In the genomic region with DNA sequence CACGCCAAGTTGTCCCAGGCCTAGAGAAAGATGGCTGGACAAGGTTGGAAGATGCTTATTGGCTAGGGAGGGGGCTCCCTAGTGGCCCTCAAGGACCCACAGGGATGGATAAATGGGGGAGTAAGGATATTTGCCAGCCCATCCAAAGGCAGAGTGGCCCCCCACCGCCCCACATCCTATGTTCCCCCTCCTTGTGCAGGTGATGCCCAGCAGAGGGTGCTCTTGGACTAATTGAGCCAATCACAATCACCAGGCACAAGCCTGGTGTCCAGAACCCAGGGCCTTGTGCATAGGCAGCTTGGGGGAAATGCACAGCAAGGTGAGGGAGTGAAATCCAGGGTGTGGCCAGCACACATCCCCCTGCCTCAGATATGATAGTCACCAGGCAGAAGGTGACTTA, we compare ENCODE assay signal across 8 mouse cellular contexts. TPM values are rescaled to one million over a fixed set of nuclear protein-coding genes. Genes with fewer than 3 reads are reported as not detected.
DNase-seq lines count a peak whose midpoint lies in the region; ATAC-seq lines count a peak whose summit lies in the region.

No protein-coding gene starts in this region.

- H3K27ac ChIP-seq in embryonic facial prominence, embryonic 12.5 days = no peak overlapping the region
- peak overlapping the region; percentile 92 for H3K27ac ChIP-seq in hindbrain, embryonic 15.5 days (replicated peaks)
- 0 out of 2 replicates have a peak overlapping the region, but pooled peaks have one; percentile 8 for H3K27ac ChIP-seq in macrophage
- no peak overlapping the region for H3K27ac ChIP-seq in stomach, embryonic 15.5 days

- no peaks in the 10 kb centered on the region for H3K79me2 ChIP-seq in macrophage (ENCODE audit: inconsistent target)

- no peaks in the 10 kb centered on the region for H3K9me3 ChIP-seq in embryonic facial prominence, embryonic 12.5 days
- H3K9me3 ChIP-seq in hindbrain, embryonic 15.5 days = no peaks in the 10 kb centered on the region
- no peaks in the 10 kb centered on the region for H3K9me3 ChIP-seq in stomach, embryonic 15.5 days

- peak; percentile 59 for DNase-seq in right cerebral cortex, adult 18-20 months
- no peak for DNase-seq in right cerebral cortex, postnatal 25 days
- peak; percentile 70 for DNase-seq in adrenal gland, postnatal 10 days
- DNase-seq in frontal cortex, postnatal 25 days (ENCODE audit: low spot score in 2 of 2) = no peak

- no peak overlapping the region for H3K4me3 ChIP-seq in embryonic facial prominence, embryonic 12.5 days
- peak overlapping the region; percentile 60 for H3K4me3 ChIP-seq in hindbrain, embryonic 15.5 days
- H3K4me3 ChIP-seq in macrophage (ENCODE audit: inconsistent target) = no peak overlapping the region
- H3K4me3 ChIP-seq in stomach, embryonic 15.5 days (replicated peaks) = no peak overlapping the region

- H3K36me3 ChIP-seq in embryonic facial prominence, embryonic 12.5 days = no peaks in the 10 kb centered on the region
- no peaks in the 10 kb centered on the region for H3K36me3 ChIP-seq in hindbrain, embryonic 15.5 days
- H3K36me3 ChIP-seq in macrophage (ENCODE audit: inconsistent target) = no peaks in the 10 kb centered on the region
- no peaks in the 10 kb centered on the region for H3K36me3 ChIP-seq in stomach, embryonic 15.5 days

- H3K27me3 ChIP-seq in embryonic facial prominence, embryonic 12.5 days = no peaks in the 10 kb centered on the region
- no peaks in the 10 kb centered on the region for H3K27me3 ChIP-seq in hindbrain, embryonic 15.5 days
- no peaks in the 10 kb centered on the region for H3K27me3 ChIP-seq in stomach, embryonic 15.5 days (replicated peaks)

- no peak overlapping the region for H3K9ac ChIP-seq in embryonic facial prominence, embryonic 12.5 days
- peak overlapping the region; percentile 76 for H3K9ac ChIP-seq in hindbrain, embryonic 15.5 days
- H3K9ac ChIP-seq in stomach, embryonic 15.5 days = no peak overlapping the region

- H3K4me1 ChIP-seq in embryonic facial prominence, embryonic 12.5 days = peaks cover 22% of the 10 kb centered on the region
- peaks cover 35% of the 10 kb centered on the region for H3K4me1 ChIP-seq in hindbrain, embryonic 15.5 days (replicated peaks)
- H3K4me1 ChIP-seq in stomach, embryonic 15.5 days = peaks cover 20% of the 10 kb centered on the region

- WGBS in embryonic facial prominence, embryonic 12.5 days = 31% methylated on average over 2 of the region's 2 CpGs
- 28% methylated on average over 2 of the region's 2 CpGs for WGBS in hindbrain, embryonic 15.5 days
- 56% methylated on average over 2 of the region's 2 CpGs for WGBS in macrophage (ENCODE audit: missing documents)
- WGBS in stomach, embryonic 15.5 days = 33% methylated on average over 2 of the region's 2 CpGs

- ATAC-seq in embryonic facial prominence, embryonic 12.5 days (ENCODE audit: insufficient number of reproducible peaks, insufficient read depth, low FRiP score, low TSS enrichment) = 0 out of 2 replicates have a peak, but pooled peaks have one; percentile 13
- peak; percentile 20; the same call in 1 of the 2 replicates for ATAC-seq in hindbrain, embryonic 15.5 days (ENCODE audit: low FRiP score, low read depth)
- no peak for ATAC-seq in stomach, embryonic 15.5 days (ENCODE audit: insufficient read depth, low FRiP score, low read depth)

- 0 out of 2 replicates have a peak overlapping the region, but pooled peaks have one; percentile 78 for H3K4me2 ChIP-seq in embryonic facial prominence, embryonic 12.5 days (replicated peaks)
- peak overlapping the region; percentile 72 for H3K4me2 ChIP-seq in hindbrain, embryonic 15.5 days
- H3K4me2 ChIP-seq in stomach, embryonic 15.5 days = peak overlapping the region; percentile 71

RNA-seq across cellular contexts. Expression of a gene that starts 1.7 kb away (rescaled TPM):
- total RNA-seq in adrenal gland, postnatal 10 days (2021) = 10 to 100 TPM; 16.9 to 27.9 TPM
- polyA plus RNA-seq in embryonic facial prominence, embryonic 12.5 days (2016; fragmentation: Nextera tagmentation; extraction: Ambion mirVana) = 12.8 and 15.9 TPM in 2 replicates
- 213 and 253 TPM in 2 replicates for polyA plus RNA-seq in hindbrain, embryonic 15.5 days (2015; fragmentation: Nextera tagmentation; extraction: Ambion mirVana)
- under 1 TPM in 1 of 26 experiments, not detected in 25; 0.63 TPM for total RNA-seq in macrophage (2018; cell fraction: chromatin; rRNA removed)
- total RNA-seq in macrophage (2018; cell fraction: cytosol; rRNA removed) = under 1 TPM in 13 of 26 experiments, not detected in 13; 0.04 to 0.22 (median 0.09) TPM
- total RNA-seq in macrophage (2018; cell fraction: nucleus; rRNA removed) = under 1 TPM in 1 of 26 experiments, not detected in 25; 0.77 TPM
- 0.10 TPM in 1 of 3 replicates, not detected in the others for polyA plus RNA-seq in macrophage (2018)
- 15.7 and 16.7 TPM in 2 replicates for polyA plus RNA-seq in stomach, embryonic 15.5 days (2015; fragmentation: Nextera tagmentation; extraction: Ambion mirVana)

RNA-seq across cellular contexts. Expression of a gene that starts 12.2 kb away (rescaled TPM):
- 10 to 100 TPM; 15.5 to 19.1 TPM for total RNA-seq in adrenal gland, postnatal 10 days (2021)
- 59.3 and 61.3 TPM in 2 replicates for polyA plus RNA-seq in embryonic facial prominence, embryonic 12.5 days (2016; fragmentation: Nextera tagmentation; extraction: Ambion mirVana)
- 87.3 and 92.0 TPM in 2 replicates for polyA plus RNA-seq in hindbrain, embryonic 15.5 days (2015; fragmentation: Nextera tagmentation; extraction: Ambion mirVana)
- total RNA-seq in macrophage (2018; cell fraction: chromatin; rRNA removed) = 10 to 100 TPM in 12 of 26 experiments, 1 to 10 TPM in 14; 1.5 to 34.2 (median 9.7) TPM
- 1 to 10 TPM; 3.3 to 8.3 (median 5.7) TPM for total RNA-seq in macrophage (2018; cell fraction: cytosol; rRNA removed)
- total RNA-seq in macrophage (2018; cell fraction: nucleus; rRNA removed) = 10 to 100 TPM in 7 of 26 experiments, 1 to 10 TPM in 19; 2.0 to 23.5 (median 7.9) TPM
- 4.7 to 14.4 TPM (median 4.7 TPM) in 3 replicates for polyA plus RNA-seq in macrophage (2018)
- 58.1 and 65.4 TPM in 2 replicates for polyA plus RNA-seq in stomach, embryonic 15.5 days (2015; fragmentation: Nextera tagmentation; extraction: Ambion mirVana)

RNA-seq across cellular contexts. Expression of a gene that starts 22.5 kb away (rescaled TPM):
- total RNA-seq in adrenal gland, postnatal 10 days (2021) = 10 to 100 TPM; 81.4 to 94.8 TPM
- polyA plus RNA-seq in embryonic facial prominence, embryonic 12.5 days (2016; fragmentation: Nextera tagmentation; extraction: Ambion mirVana) = 25.5 and 26.0 TPM in 2 replicates
- 102 and 108 TPM in 2 replicates for polyA plus RNA-seq in hindbrain, embryonic 15.5 days (2015; fragmentation: Nextera tagmentation; extraction: Ambion mirVana)
- total RNA-seq in macrophage (2018; cell fraction: chromatin; rRNA removed) = 10 to 100 TPM in 12 of 26 experiments, 1 to 10 TPM in 12, not detected in 2; 1.3 to 25.0 (median 10.0) TPM
- 10 to 100 TPM in 21 of 26 experiments, 1 to 10 TPM in 5; 7.1 to 21.4 (median 13.6) TPM for total RNA-seq in macrophage (2018; cell fraction: cytosol; rRNA removed)
- total RNA-seq in macrophage (2018; cell fraction: nucleus; rRNA removed) = 10 to 100 TPM in 5 of 26 experiments, 1 to 10 TPM in 21; 2.8 to 13.7 (median 5.3) TPM
- polyA plus RNA-seq in macrophage (2018) = 10.2 to 15.5 TPM (median 14.8 TPM) in 3 replicates
- polyA plus RNA-seq in stomach, embryonic 15.5 days (2015; fragmentation: Nextera tagmentation; extraction: Ambion mirVana) = 27.5 and 28.9 TPM in 2 replicates

RNA-seq across cellular contexts. Expression of a gene that starts 42.1 kb away (rescaled TPM):
- not detected for total RNA-seq in adrenal gland, postnatal 10 days (2021)
- not detected in 2 replicates for polyA plus RNA-seq in embryonic facial prominence, embryonic 12.5 days (2016; fragmentation: Nextera tagmentation; extraction: Ambion mirVana)
- polyA plus RNA-seq in hindbrain, embryonic 15.5 days (2015; fragmentation: Nextera tagmentation; extraction: Ambion mirVana) = not detected in 2 replicates
- not detected for total RNA-seq in macrophage (2018; cell fraction: chromatin; rRNA removed)
- total RNA-seq in macrophage (2018; cell fraction: cytosol; rRNA removed) = not detected
- total RNA-seq in macrophage (2018; cell fraction: nucleus; rRNA removed) = not detected
- not detected in 3 replicates for polyA plus RNA-seq in macrophage (2018)
- not detected in 2 replicates for polyA plus RNA-seq in stomach, embryonic 15.5 days (2015; fragmentation: Nextera tagmentation; extraction: Ambion mirVana)

RNA-seq across cellular contexts. Expression of a gene that starts 49.4 kb away (rescaled TPM):
- 100 to 1,000 TPM; 122 to 139 TPM for total RNA-seq in adrenal gland, postnatal 10 days (2021)
- 85.8 and 88.3 TPM in 2 replicates for polyA plus RNA-seq in embryonic facial prominence, embryonic 12.5 days (2016; fragmentation: Nextera tagmentation; extraction: Ambion mirVana)
- 40.8 and 43.4 TPM in 2 replicates for polyA plus RNA-seq in hindbrain, embryonic 15.5 days (2015; fragmentation: Nextera tagmentation; extraction: Ambion mirVana)
- total RNA-seq in macrophage (2018; cell fraction: chromatin; rRNA removed) = 10 to 100 TPM in 12 of 26 experiments, 1 to 10 TPM in 14; 1.0 to 32.7 (median 8.5) TPM
- 10 to 100 TPM in 10 of 26 experiments, 1 to 10 TPM in 16; 7.0 to 13.8 (median 9.6) TPM for total RNA-seq in macrophage (2018; cell fraction: cytosol; rRNA removed)
- total RNA-seq in macrophage (2018; cell fraction: nucleus; rRNA removed) = 10 to 100 TPM in 9 of 26 experiments, 1 to 10 TPM in 17; 2.2 to 30.8 (median 7.9) TPM
- polyA plus RNA-seq in macrophage (2018) = 8.4 to 21.0 TPM (median 15.0 TPM) in 3 replicates
- polyA plus RNA-seq in stomach, embryonic 15.5 days (2015; fragmentation: Nextera tagmentation; extraction: Ambion mirVana) = 76.6 and 83.2 TPM in 2 replicates

Comparison
In these comparisons a context has a peak if more than half of its experiments do, and no peak if none do; other contexts are left out.
1. DNase-seq: peak in right cerebral cortex, adult 18-20 months (single experiment) and adrenal gland, postnatal 10 days (single experiment); none in right cerebral cortex, postnatal 25 days (single experiment) and frontal cortex, postnatal 25 days (0 of 2).
2. H3K27ac ChIP-seq: peak in hindbrain, embryonic 15.5 days (single experiment) and macrophage (single experiment); none in embryonic facial prominence, embryonic 12.5 days (single experiment) and stomach, embryonic 15.5 days (single experiment).
3. RNA of a gene that starts 1.7 kb away (polyA plus RNA-seq): 213 to 253 TPM in hindbrain, embryonic 15.5 days; 15.7 to 16.7 TPM in stomach, embryonic 15.5 days, 12.8 to 15.9 TPM in embryonic facial prominence, embryonic 12.5 days and 0.10 TPM in macrophage; every median in the first group is over 10 times any median in the second.
4. Peak in every context shown above with its lines, with median percentiles within 50 percentile points of each other: H3K4me2 ChIP-seq.